Mouse (Mus musculus): ENCODE measurements around the gene H2-D1.

DNA sequence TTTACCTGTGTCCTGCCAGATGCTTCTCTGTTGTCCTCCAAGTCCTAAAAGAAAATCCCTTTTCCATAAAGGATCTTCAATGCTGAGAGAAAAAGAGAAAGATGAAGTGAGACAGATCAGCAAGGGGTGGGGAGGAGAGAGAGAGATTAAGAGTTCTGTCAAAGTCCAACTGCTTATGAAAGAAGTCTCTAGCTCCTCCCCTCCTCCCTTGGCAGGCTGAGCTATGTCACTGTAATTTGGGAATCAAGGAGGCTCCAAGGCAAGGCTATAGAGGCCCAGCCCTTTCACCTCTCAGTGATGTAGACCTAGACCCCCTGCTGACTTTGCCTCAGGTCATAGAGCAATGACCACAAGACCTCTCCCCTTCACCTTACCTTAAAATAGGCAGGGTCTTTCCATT, 22.9 kb downstream of the H2-D1 start:
- TF ChIP-seq CTCF (IDR thresholded peaks at IDR 0.05 in 2 of 3, conservative IDR thresholded peaks at IDR 0.05 in 1 of 3; ENCODE audit: control insufficient read depth in 1 of 3, insufficient read depth in 1 of 3, low read depth in 2 of 3, low read length in 3 of 3, poor library complexity in 1 of 3, severe bottlenecking in 1 of 3) (no peak), GATA1 (IDR thresholded peaks at IDR 0.05; ENCODE audit: low read depth, low read length) (no peak), MAX (IDR thresholded peaks at IDR 0.05; ENCODE audit: low read length) (no peak), USF2 (IDR thresholded peaks at IDR 0.05; ENCODE audit: borderline replicate concordance in 1 of 2, insufficient read depth in 1 of 2, low read depth in 1 of 2, low read length in 2 of 2) (no peak), TAL1 (IDR thresholded peaks at IDR 0.05; ENCODE audit: low read length) (no peak), TBP (IDR thresholded peaks at IDR 0.05; ENCODE audit: low read depth, low read length) (no peak), POLR2A (IDR thresholded peaks at IDR 0.05; ENCODE audit: control insufficient read depth in 1 of 2, insufficient read depth in 1 of 2, low read depth in 1 of 2, low read length in 2 of 2, poor library complexity in 1 of 2) (no peak), BHLHE40 (IDR thresholded peaks at IDR 0.05; ENCODE audit: borderline replicate concordance, low read depth, low read length) (no peak), POLR2AphosphoS2 (IDR thresholded peaks at IDR 0.05; ENCODE audit: low read length) (no peak), RAD21 (IDR thresholded peaks at IDR 0.05; ENCODE audit: low read depth, low read length) (no peak), NRF1 (IDR thresholded peaks at IDR 0.05; ENCODE audit: insufficient read depth, low read depth, low read length, poor library complexity, severe bottlenecking) (no peak), ZMIZ1 (IDR thresholded peaks at IDR 0.05; ENCODE audit: low read depth, low read length) (no peak), USF1 (IDR thresholded peaks at IDR 0.05; ENCODE audit: low read depth, low read length) (no peak), ZNF384 (IDR thresholded peaks at IDR 0.05; ENCODE audit: low read depth, low read length) (no peak)
